Mouse (Mus musculus): ENCODE results near the gene Mob1a. TPM values are rescaled to one million over a fixed set of nuclear protein-coding genes. Genes with fewer than 3 reads are reported as not detected.
A peak's percentile ranks its signal among the peaks of the same experiment; 100 is the strongest.

Gene Mob1a
- total RNA-seq, 2 experiments from 2014 or later: 76.6 to 134 TPM

DNA sequence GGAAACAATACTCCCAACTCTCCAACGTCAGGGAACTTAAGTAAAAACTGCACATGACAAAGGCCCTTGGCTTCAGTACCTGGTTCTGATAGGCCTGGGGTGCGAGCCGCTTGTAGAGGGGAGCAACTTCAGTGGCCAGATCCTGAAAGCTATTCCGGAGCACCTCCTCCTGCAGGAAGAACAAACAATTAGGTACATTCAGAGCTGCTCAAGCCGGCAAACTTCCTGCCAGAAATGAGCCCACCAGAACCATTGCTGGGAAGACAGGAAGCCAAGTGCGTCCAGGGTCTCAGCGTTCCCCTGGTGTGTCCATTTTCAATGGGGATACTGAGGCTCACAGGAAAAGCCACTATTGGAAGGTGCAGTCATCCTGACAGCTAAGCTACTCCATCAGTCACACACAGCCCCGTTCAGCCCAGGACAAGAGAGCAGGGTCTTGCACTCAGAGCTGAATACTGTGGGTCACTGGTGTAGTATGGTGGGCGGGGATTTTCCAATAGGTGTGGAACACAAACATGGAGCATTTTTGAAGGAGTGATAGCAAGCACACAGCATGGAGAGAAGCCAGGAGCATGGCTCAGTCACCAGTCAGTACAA lies 48.0 kb downstream of the Mob1a start:
- no peak for ATAC-seq (replicated peaks; ENCODE audit: poor library complexity, severe bottlenecking)

- ATAC-seq (replicated peaks; ENCODE audit: poor library complexity, severe bottlenecking): peak; percentile 94
Observed at GRCm38 (mm10) chr6:83381510-83382491, 56.0 kb downstream of the Mob1a start.

DNA sequence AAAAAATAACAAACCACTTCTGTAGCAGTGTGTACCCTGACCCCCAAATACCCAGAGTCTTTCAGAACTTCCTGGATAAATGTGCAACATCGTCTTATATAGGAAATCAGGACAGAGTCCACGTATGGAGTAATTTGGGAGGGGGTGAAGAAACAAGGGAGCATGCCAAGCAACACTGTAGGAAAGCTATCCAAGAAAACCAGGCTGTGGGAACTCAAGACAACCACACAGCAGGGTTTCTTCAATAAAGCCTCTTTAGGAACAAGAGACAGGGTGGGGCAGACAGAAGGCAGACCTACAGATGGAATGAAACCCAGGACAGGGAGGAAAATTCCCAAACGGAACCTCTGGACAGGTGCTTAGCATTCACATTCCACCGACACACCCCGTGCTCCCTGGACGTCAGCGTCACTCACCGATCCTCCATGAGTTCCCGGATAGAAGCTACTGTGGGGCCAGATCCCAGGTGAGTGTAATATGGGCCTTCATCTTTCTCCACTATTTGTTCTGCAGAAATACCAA lies 59.8 kb downstream of the Mob1a start:
- ATAC-seq (replicated peaks; ENCODE audit: poor library complexity, severe bottlenecking): no peak

DNA sequence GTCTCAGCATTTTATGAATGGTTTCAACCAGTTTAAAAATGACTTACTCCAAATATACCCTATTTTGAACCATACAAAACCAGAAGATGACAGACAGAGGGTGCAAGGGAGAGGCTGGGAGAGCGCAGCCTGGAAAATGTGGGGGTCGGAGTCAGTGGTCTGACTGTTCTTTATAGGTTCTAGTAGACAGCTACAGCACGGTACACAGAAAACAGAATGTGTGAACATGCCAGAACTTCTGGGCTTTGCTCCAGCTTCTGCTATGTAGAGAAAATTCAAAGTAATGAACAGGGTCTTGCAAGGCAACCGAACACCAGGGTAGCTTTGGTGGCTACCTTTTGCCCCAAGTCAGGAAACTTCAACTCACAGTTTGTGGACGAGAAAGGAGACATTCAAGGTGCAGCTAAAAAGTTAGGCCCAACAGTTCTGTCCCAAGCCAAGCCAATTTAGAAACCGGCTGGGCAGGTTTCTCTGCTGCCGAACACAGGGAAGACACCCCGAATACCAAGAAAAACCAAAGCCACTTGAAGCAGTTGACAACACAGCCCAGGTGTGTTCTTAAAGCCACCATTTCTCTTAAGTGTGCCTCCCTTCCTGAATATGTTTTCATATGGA lies 66.5 kb downstream of the Mob1a start:
- no peak for ATAC-seq (replicated peaks; ENCODE audit: poor library complexity, severe bottlenecking)

Other genes starting within 250 kb of the Mob1a start
- gene Pcgf1, start 248.1 kb upstream of the Mob1a start, total RNA-seq (2014; fragmentation: Nextera tagmentation): 20.3 and 24.6 TPM in 2 replicates
- 10.9 and 11.5 TPM in 2 replicates for gene Pcgf1, start 248.1 kb upstream of the Mob1a start, total RNA-seq (2017)
- gene Lbx2, start 239.6 kb upstream of the Mob1a start, total RNA-seq (2014; fragmentation: Nextera tagmentation): not detected in 2 replicates
- 1.3 TPM in 1 of 2 replicates, not detected in the other for gene Lbx2, start 239.6 kb upstream of the Mob1a start, total RNA-seq (2017)
- 2.8 and 8.2 TPM in 2 replicates for gene Ccdc142, start 224.4 kb upstream of the Mob1a start, total RNA-seq (2014; fragmentation: Nextera tagmentation)
- gene Ccdc142, start 224.4 kb upstream of the Mob1a start, total RNA-seq (2017): 2.5 and 5.7 TPM in 2 replicates
- 2.0 and 6.3 TPM in 2 replicates for gene Gm42688, start 224.4 kb upstream of the Mob1a start, total RNA-seq (2014; fragmentation: Nextera tagmentation)
- gene Gm42688, start 224.4 kb upstream of the Mob1a start, total RNA-seq (2017): 2.6 TPM in 2 replicates
- 48.6 and 78.4 TPM in 2 replicates for gene Mrpl53, start 217.0 kb upstream of the Mob1a start, total RNA-seq (2014; fragmentation: Nextera tagmentation)
- gene Mrpl53, start 217.0 kb upstream of the Mob1a start, total RNA-seq (2017): 14.6 and 29.1 TPM in 2 replicates
- 90.1 and 93.4 TPM in 2 replicates for gene Mogs, start 210.5 kb upstream of the Mob1a start, total RNA-seq (2014; fragmentation: Nextera tagmentation)
- gene Mogs, start 210.5 kb upstream of the Mob1a start, total RNA-seq (2017): 137 and 158 TPM in 2 replicates
- 31.4 and 38.9 TPM in 2 replicates for gene Wbp1, start 204.5 kb upstream of the Mob1a start, total RNA-seq (2014; fragmentation: Nextera tagmentation)
- gene Wbp1, start 204.5 kb upstream of the Mob1a start, total RNA-seq (2017): 77.6 and 91.3 TPM in 2 replicates
- gene Ino80b, start 200.6 kb upstream of the Mob1a start, total RNA-seq (2014; fragmentation: Nextera tagmentation): 17.2 and 22.8 TPM in 2 replicates
- 32.9 and 47.6 TPM in 2 replicates for gene Ino80b, start 200.6 kb upstream of the Mob1a start, total RNA-seq (2017)
- gene Rtkn, start 190.6 kb upstream of the Mob1a start, total RNA-seq (2014; fragmentation: Nextera tagmentation): 5.1 and 8.7 TPM in 2 replicates
- 2.1 and 5.0 TPM in 2 replicates for gene Rtkn, start 190.6 kb upstream of the Mob1a start, total RNA-seq (2017)
- not detected in 2 replicates for gene Wdr54, start 169.6 kb upstream of the Mob1a start, total RNA-seq (2014; fragmentation: Nextera tagmentation)
- 0.04 TPM in 1 of 2 replicates, not detected in the other for gene Wdr54, start 169.6 kb upstream of the Mob1a start, total RNA-seq (2017)
- 0.51 TPM in 1 of 2 replicates, not detected in the other for gene 1700003E16Rik, start 169.6 kb upstream of the Mob1a start, total RNA-seq (2014; fragmentation: Nextera tagmentation)
- gene 1700003E16Rik, start 169.6 kb upstream of the Mob1a start, total RNA-seq (2017): not detected in 2 replicates
- 27.3 and 71.9 TPM in 2 replicates for gene Dctn1, start 160.1 kb upstream of the Mob1a start, total RNA-seq (2014; fragmentation: Nextera tagmentation)
- 69.4 and 69.5 TPM in 2 replicates for gene Dctn1, start 160.1 kb upstream of the Mob1a start, total RNA-seq (2017)
- gene Slc4a5, start 106.2 kb upstream of the Mob1a start, total RNA-seq (2014; fragmentation: Nextera tagmentation): not detected in 2 replicates
- gene Slc4a5, start 106.2 kb upstream of the Mob1a start, total RNA-seq (2017): 0.13 TPM in 1 of 2 replicates, not detected in the other
- gene Mthfd2, start 108 bp upstream of the Mob1a start, total RNA-seq (2014; fragmentation: Nextera tagmentation): 20.8 and 48.1 TPM in 2 replicates
- gene Mthfd2, start 108 bp upstream of the Mob1a start, total RNA-seq (2017): 31.7 and 35.6 TPM in 2 replicates
- 76.1 and 91.2 TPM in 2 replicates for gene Bola3, start 23.1 kb downstream of the Mob1a start, total RNA-seq (2014; fragmentation: Nextera tagmentation)
- gene Bola3, start 23.1 kb downstream of the Mob1a start, total RNA-seq (2017): 53.4 and 67.8 TPM in 2 replicates
- gene Tet3, start 133.1 kb downstream of the Mob1a start, total RNA-seq (2014; fragmentation: Nextera tagmentation): 35.6 and 46.9 TPM in 2 replicates
- gene Tet3, start 133.1 kb downstream of the Mob1a start, total RNA-seq (2017): 13.4 and 17.5 TPM in 2 replicates
- 28.1 and 49.2 TPM in 2 replicates for gene Dguok, start 181.0 kb downstream of the Mob1a start, total RNA-seq (2014; fragmentation: Nextera tagmentation)
- 19.6 and 29.3 TPM in 2 replicates for gene Dguok, start 181.0 kb downstream of the Mob1a start, total RNA-seq (2017)
- gene Actg2, start 210.2 kb downstream of the Mob1a start, total RNA-seq (2014; fragmentation: Nextera tagmentation): not detected in 2 replicates
- gene Actg2, start 210.2 kb downstream of the Mob1a start, total RNA-seq (2017): not detected in 2 replicates
- 23.0 and 44.8 TPM in 2 replicates for gene Stambp, start 246.7 kb downstream of the Mob1a start, total RNA-seq (2014; fragmentation: Nextera tagmentation)
- gene Stambp, start 246.7 kb downstream of the Mob1a start, total RNA-seq (2017): 5.0 and 9.7 TPM in 2 replicates

All from granulocyte monocyte progenitor cell, adult 5-6 weeks (primary cell).